Mouse (Mus musculus): ENCODE results near the gene Ttll4. TPM values are rescaled to one million over a fixed set of nuclear protein-coding genes. Genes with fewer than 3 reads are reported as not detected.

Ttll4 gene
- total and polyA plus RNA-seq, 3 experiments = 6.6 to 10.9 (median 9.7) TPM

GRCm38 (mm10) chr1:74677843-74678242, 16.3 kb downstream of the Ttll4 start:
- no peak overlapping the region for H3K9ac ChIP-seq (ENCODE audit: low read depth, low read length)
- no peaks in the 10 kb centered on the region for H3K36me3 ChIP-seq (ENCODE audit: control insufficient read depth, insufficient read depth, low read length)
- DNase-seq = no peak
- no peak for TF ChIP-seq CTCF (IDR thresholded peaks at IDR 0.05)
- H3K27ac ChIP-seq = no peak overlapping the region
- no peaks in the 10 kb centered on the region for H3K27me3 ChIP-seq (ENCODE audit: control insufficient read depth, insufficient read depth, low read length)
- 63% methylated on average over 1 of the region's 1 CpGs for WGBS
- H3K79me2 ChIP-seq (replicated peaks; ENCODE audit: control insufficient read depth, insufficient read depth, low read length) = no peaks in the 10 kb centered on the region
- intact Hi-C loops (cut with DNase I) = no loop called here
- no peak overlapping the region for H3K4me3 ChIP-seq
- H3K4me1 ChIP-seq (ENCODE audit: control insufficient read depth, insufficient read depth, low read length) = no peaks in the 10 kb centered on the region

- no peaks in the 10 kb centered on the region for H3K4me1 ChIP-seq (ENCODE audit: control insufficient read depth, insufficient read depth, low read length)
- no peaks in the 10 kb centered on the region for H3K79me2 ChIP-seq (replicated peaks; ENCODE audit: control insufficient read depth, insufficient read depth, low read length)
- no peak overlapping the region for H3K27ac ChIP-seq
- TF ChIP-seq POLR2A (IDR thresholded peaks at IDR 0.05; ENCODE audit: insufficient read depth, low read depth, low read length) = no peak
- TF ChIP-seq EP300 (IDR thresholded peaks at IDR 0.05; ENCODE audit: insufficient read depth, low read depth, low read length) = no peak
- no peak for TF ChIP-seq CTCF (IDR thresholded peaks at IDR 0.05)
- 82% methylated on average over 7 of the region's 7 CpGs for WGBS
- peaks cover 4% of the 10 kb centered on the region for H3K36me3 ChIP-seq (ENCODE audit: control insufficient read depth, insufficient read depth, low read length)
- no peak for DNase-seq
- H3K4me3 ChIP-seq = no peak overlapping the region
- intact Hi-C loops (cut with DNase I) = no loop called here
- no peaks in the 10 kb centered on the region for H3K27me3 ChIP-seq (ENCODE audit: control insufficient read depth, insufficient read depth, low read length)
- H3K9ac ChIP-seq (ENCODE audit: low read depth, low read length) = no peak overlapping the region
Observed at GRCm38 (mm10) chr1:74687131-74687530, 25.6 kb downstream of the Ttll4 start.

GRCm38 (mm10) chr1:74693891-74694583, 32.5 kb downstream of the Ttll4 start:
- no peaks in the 10 kb centered on the region for H3K79me2 ChIP-seq (replicated peaks; ENCODE audit: control insufficient read depth, insufficient read depth, low read length)
- H3K27me3 ChIP-seq (ENCODE audit: control insufficient read depth, insufficient read depth, low read length) = no peaks in the 10 kb centered on the region
- 86% methylated on average over 8 of the region's 8 CpGs for WGBS
- no peak overlapping the region for H3K4me3 ChIP-seq
- no peak for DNase-seq
- H3K4me1 ChIP-seq (ENCODE audit: control insufficient read depth, insufficient read depth, low read length) = peaks cover 5% of the 10 kb centered on the region
- intact Hi-C loops (cut with DNase I) = no loop called here
- H3K9ac ChIP-seq (ENCODE audit: low read depth, low read length) = no peak overlapping the region
- TF ChIP-seq POLR2A (IDR thresholded peaks at IDR 0.05; ENCODE audit: insufficient read depth, low read depth, low read length) (no peak), CTCF (IDR thresholded peaks at IDR 0.05) (no peak), EP300 (IDR thresholded peaks at IDR 0.05; ENCODE audit: insufficient read depth, low read depth, low read length) (no peak)
- H3K36me3 ChIP-seq (ENCODE audit: control insufficient read depth, insufficient read depth, low read length) = peaks cover 5% of the 10 kb centered on the region
- H3K27ac ChIP-seq = no peak overlapping the region

GRCm38 (mm10) chr1:74695836-74696235, 34.3 kb downstream of the Ttll4 start:
- H3K9ac ChIP-seq (ENCODE audit: low read depth, low read length) = no peak overlapping the region
- no peak for TF ChIP-seq CTCF (IDR thresholded peaks at IDR 0.05)
- no peak for TF ChIP-seq POLR2A (IDR thresholded peaks at IDR 0.05; ENCODE audit: insufficient read depth, low read depth, low read length)
- TF ChIP-seq EP300 (IDR thresholded peaks at IDR 0.05; ENCODE audit: insufficient read depth, low read depth, low read length) = no peak
- 90% methylated on average over 4 of the region's 4 CpGs for WGBS
- H3K4me1 ChIP-seq (ENCODE audit: control insufficient read depth, insufficient read depth, low read length) = peaks cover 7% of the 10 kb centered on the region
- peaks cover 12% of the 10 kb centered on the region for H3K36me3 ChIP-seq (ENCODE audit: control insufficient read depth, insufficient read depth, low read length)
- no peaks in the 10 kb centered on the region for H3K27me3 ChIP-seq (ENCODE audit: control insufficient read depth, insufficient read depth, low read length)
- H3K27ac ChIP-seq = no peak overlapping the region
- no peak for DNase-seq
- no peak overlapping the region for H3K4me3 ChIP-seq
- intact Hi-C loops (cut with DNase I) = no loop called here
- H3K79me2 ChIP-seq (replicated peaks; ENCODE audit: control insufficient read depth, insufficient read depth, low read length) = no peaks in the 10 kb centered on the region

- Histone ChIP-seq H3K36me3 (ENCODE audit: control insufficient read depth, insufficient read depth, low read length) (peaks cover 12% of the 10 kb centered on the region), H3K27me3 (ENCODE audit: control insufficient read depth, insufficient read depth, low read length) (no peaks in the 10 kb centered on the region)
- WGBS = 84% methylated on average over 6 of the region's 6 CpGs
Observed at GRCm38 (mm10) chr1:74697416-74697815, 35.9 kb downstream of the Ttll4 start.

GRCm38 (mm10) chr1:74698353-74698752, 36.8 kb downstream of the Ttll4 start:
- TF ChIP-seq POLR2A (IDR thresholded peaks at IDR 0.05; ENCODE audit: insufficient read depth, low read depth, low read length) = no peak
- TF ChIP-seq CTCF (IDR thresholded peaks at IDR 0.05) = no peak
- no peak for TF ChIP-seq EP300 (IDR thresholded peaks at IDR 0.05; ENCODE audit: insufficient read depth, low read depth, low read length)
- H3K27me3 ChIP-seq (ENCODE audit: control insufficient read depth, insufficient read depth, low read length) = no peaks in the 10 kb centered on the region
- H3K36me3 ChIP-seq (ENCODE audit: control insufficient read depth, insufficient read depth, low read length) = peaks cover 12% of the 10 kb centered on the region
- peak overlapping the region; percentile 33 for H3K27ac ChIP-seq
- DNase-seq = no peak
- intact Hi-C loops (cut with DNase I) = no loop called here
- WGBS = 96% methylated on average over 1 of the region's 1 CpGs
- H3K79me2 ChIP-seq (replicated peaks; ENCODE audit: control insufficient read depth, insufficient read depth, low read length) = no peaks in the 10 kb centered on the region
- no peak overlapping the region for H3K4me3 ChIP-seq
- peaks cover 7% of the 10 kb centered on the region for H3K4me1 ChIP-seq (ENCODE audit: control insufficient read depth, insufficient read depth, low read length)
- H3K9ac ChIP-seq (ENCODE audit: low read depth, low read length) = no peak overlapping the region

More at GRCm38 (mm10) chr1:74697416-74697815, 35.9 kb downstream of the Ttll4 start:
- DNase-seq = no peak
- intact Hi-C loops (cut with DNase I) = no loop called here
- no peak for TF ChIP-seq CTCF (IDR thresholded peaks at IDR 0.05)
- no peak for TF ChIP-seq POLR2A (IDR thresholded peaks at IDR 0.05; ENCODE audit: insufficient read depth, low read depth, low read length)
- TF ChIP-seq EP300 (IDR thresholded peaks at IDR 0.05; ENCODE audit: insufficient read depth, low read depth, low read length) = no peak
- Histone ChIP-seq H3K9ac (ENCODE audit: low read depth, low read length) (no peak overlapping the region), H3K27ac (no peak overlapping the region), H3K4me1 (ENCODE audit: control insufficient read depth, insufficient read depth, low read length) (peaks cover 7% of the 10 kb centered on the region), H3K79me2 (replicated peaks; ENCODE audit: control insufficient read depth, insufficient read depth, low read length) (no peaks in the 10 kb centered on the region), H3K4me3 (no peak overlapping the region)

Data from heart, adult 2 months (tissue).